Comparison of ENCODE assay signal across 24 mouse cellular contexts in genomic region chr10:53415252-53415651, GRCm38 (mm10). TPM values are rescaled to one million over a fixed set of nuclear protein-coding genes. Genes with fewer than 3 reads are reported as not detected.
A peak's percentile ranks its signal among the peaks of the same experiment; 100 is the strongest.
DNase-seq lines count a peak whose midpoint lies in the region; ATAC-seq and TF ChIP-seq lines count a peak whose summit lies in the region.
"Had no signal": no experiment of that assay in that cellular context is flagged by ENCODE, and none has a peak within 500 bp of the region (broad histone marks: within the 10 kb centered on the region; RNA-seq: fewer than 3 reads in every experiment).

No protein-coding gene starts in this region.

- no peaks in the 10 kb centered on the region for H3K36me3 ChIP-seq in heart, embryonic 13.5 days
- H3K36me3 ChIP-seq in heart, embryonic 11.5 days (ENCODE audit: control insufficient read depth, insufficient read depth, low read length) = no peaks in the 10 kb centered on the region
- H3K36me3 ChIP-seq in lung, embryonic 15.5 days = no peaks in the 10 kb centered on the region
- no peaks in the 10 kb centered on the region for H3K36me3 ChIP-seq in limb, embryonic 15.5 days
- H3K36me3 ChIP-seq: embryonic facial prominence, embryonic 13.5 days; hindbrain, embryonic 15.5 days; liver, embryonic 12.5 days; neural tube, embryonic 12.5 days had no signal

- no peak for DNase-seq in lung, adult 2 months
- DNase-seq in adrenal gland, adult 2 months = no peak
- DNase-seq: adrenal gland, adult 8-10 months; cerebellum, adult 2 months; cerebellum, postnatal 25 days; gastrocnemius, postnatal 14 days; heart, postnatal 4 days; kidney, adult 2 months; left cerebral cortex, postnatal 4 days; lung, postnatal 14 days; midbrain, embryonic 14.5 days; thymus, adult 2 months; thymus, postnatal 4 days had no signal

- no peaks in the 10 kb centered on the region for H3K27me3 ChIP-seq in heart, embryonic 13.5 days (replicated peaks)
- H3K27me3 ChIP-seq in heart, embryonic 11.5 days (ENCODE audit: control insufficient read depth, insufficient read depth, low read length) = no peaks in the 10 kb centered on the region
- no peaks in the 10 kb centered on the region for H3K27me3 ChIP-seq in lung, embryonic 15.5 days
- no peaks in the 10 kb centered on the region for H3K27me3 ChIP-seq in limb, embryonic 15.5 days
- H3K27me3 ChIP-seq: embryonic facial prominence, embryonic 13.5 days; forebrain, embryonic 13.5 days; hindbrain, embryonic 15.5 days; liver, embryonic 12.5 days; megakaryocyte, embryonic 14.5 days; neural tube, embryonic 12.5 days had no signal

- H3K4me1 ChIP-seq in heart, embryonic 13.5 days = peaks cover 33% of the 10 kb centered on the region
- H3K4me1 ChIP-seq in heart, embryonic 11.5 days (ENCODE audit: control insufficient read depth, insufficient read depth, low read length) = no peaks in the 10 kb centered on the region; the same call in 1 of the 2 replicates
- peaks cover 20% of the 10 kb centered on the region for H3K4me1 ChIP-seq in lung, embryonic 15.5 days
- peaks cover 13% of the 10 kb centered on the region for H3K4me1 ChIP-seq in lung, adult 2 months (ENCODE audit: control insufficient read depth, insufficient read depth, low read length)
- peaks cover 8% of the 10 kb centered on the region for H3K4me1 ChIP-seq in brown adipose tissue, adult 24 weeks (ENCODE audit: control insufficient read depth, insufficient read depth, insufficient read length, low read length)
- peaks cover 19% of the 10 kb centered on the region for H3K4me1 ChIP-seq in limb, embryonic 15.5 days

- no peak overlapping the region for H3K4me3 ChIP-seq in heart, embryonic 13.5 days
- H3K4me3 ChIP-seq in heart, embryonic 11.5 days (ENCODE audit: low read depth, low read length) = no peak overlapping the region
- H3K4me3 ChIP-seq in lung, embryonic 15.5 days = no peak overlapping the region
- no peak overlapping the region for H3K4me3 ChIP-seq in lung, adult 2 months (replicated peaks; ENCODE audit: extremely low read depth, low read depth, low read length)
- no peak overlapping the region for H3K4me3 ChIP-seq in brown adipose tissue, adult 24 weeks (ENCODE audit: insufficient read depth, low read depth, low read length)
- H3K4me3 ChIP-seq in limb, embryonic 15.5 days = no peak overlapping the region
- H3K4me3 ChIP-seq: embryonic facial prominence, embryonic 13.5 days; forebrain, embryonic 13.5 days; hindbrain, embryonic 15.5 days; liver, embryonic 12.5 days; megakaryocyte, embryonic 14.5 days; neural tube, embryonic 12.5 days had no signal

- 67% methylated on average over 9 of the region's 9 CpGs for WGBS in heart, embryonic 13.5 days
- WGBS in heart, embryonic 11.5 days (ENCODE audit: insufficient replicate concordance) = 79% methylated on average over 9 of the region's 9 CpGs
- WGBS in lung, embryonic 15.5 days = 63% methylated on average over 9 of the region's 9 CpGs
- 60% methylated on average over 9 of the region's 9 CpGs for WGBS in lung, adult 2 months
- 71% methylated on average over 9 of the region's 9 CpGs for WGBS in limb, embryonic 15.5 days

- no peaks in the 10 kb centered on the region for H3K9me3 ChIP-seq in heart, embryonic 13.5 days
- H3K9me3 ChIP-seq in heart, embryonic 11.5 days (replicated peaks; ENCODE audit: control insufficient read depth, low read length) = no peaks in the 10 kb centered on the region
- H3K9me3 ChIP-seq in lung, embryonic 15.5 days = no peaks in the 10 kb centered on the region
- H3K9me3 ChIP-seq in limb, embryonic 15.5 days = no peaks in the 10 kb centered on the region
- H3K9me3 ChIP-seq: embryonic facial prominence, embryonic 13.5 days; forebrain, embryonic 13.5 days; hindbrain, embryonic 15.5 days; neural tube, embryonic 12.5 days had no signal

- no peak for TF ChIP-seq POLR2A in lung, adult 2 months (IDR thresholded peaks at IDR 0.05; ENCODE audit: borderline replicate concordance, extremely low read depth, low read depth, low read length)

- TF ChIP-seq CTCF in lung, adult 2 months (IDR thresholded peaks at IDR 0.05; ENCODE audit: insufficient read depth, low read length) = no peak

- H3K27ac ChIP-seq in heart, embryonic 13.5 days (replicated peaks) = peak overlapping the region; percentile 67; the same call in 1 of the 2 replicates
- no peak overlapping the region for H3K27ac ChIP-seq in heart, embryonic 11.5 days (ENCODE audit: low read depth, low read length)
- H3K27ac ChIP-seq in lung, embryonic 15.5 days = 0 out of 2 replicates have a peak overlapping the region, but pooled peaks have one; percentile 55
- H3K27ac ChIP-seq in brown adipose tissue, adult 24 weeks (replicated peaks; ENCODE audit: low read depth, low read length) = peak overlapping the region; percentile 39; the same call in 1 of the 2 replicates
- H3K27ac ChIP-seq in limb, embryonic 15.5 days = peak overlapping the region; percentile 52; the same call in 1 of the 2 replicates
- H3K27ac ChIP-seq: liver, embryonic 12.5 days; neural tube, embryonic 12.5 days had no signal

- H3K4me2 ChIP-seq in heart, embryonic 13.5 days = no peak overlapping the region
- H3K4me2 ChIP-seq in heart, embryonic 11.5 days = no peak overlapping the region
- no peak overlapping the region for H3K4me2 ChIP-seq in lung, embryonic 15.5 days
- no peak overlapping the region for H3K4me2 ChIP-seq in limb, embryonic 15.5 days
- H3K4me2 ChIP-seq: forebrain, embryonic 13.5 days; hindbrain, embryonic 15.5 days; liver, embryonic 12.5 days; neural tube, embryonic 12.5 days had no signal

- no peak overlapping the region for H3K9ac ChIP-seq in heart, embryonic 13.5 days
- H3K9ac ChIP-seq in heart, embryonic 11.5 days (ENCODE audit: low read depth, low read length) = no peak overlapping the region
- no peak overlapping the region for H3K9ac ChIP-seq in lung, embryonic 15.5 days
- H3K9ac ChIP-seq in limb, embryonic 15.5 days = no peak overlapping the region
- H3K9ac ChIP-seq: embryonic facial prominence, embryonic 13.5 days; forebrain, embryonic 13.5 days; hindbrain, embryonic 15.5 days; liver, embryonic 12.5 days; neural tube, embryonic 12.5 days had no signal

- no peak for ATAC-seq in heart, embryonic 13.5 days (ENCODE audit: extremely low read depth, insufficient number of reproducible peaks, low FRiP score, low TSS enrichment)
- no peak for ATAC-seq in heart, embryonic 11.5 days (replicated peaks; ENCODE audit: insufficient number of reproducible peaks, low FRiP score, low TSS enrichment)
- ATAC-seq in lung, embryonic 15.5 days (ENCODE audit: borderline replicate concordance, extremely low read depth, low FRiP score, low TSS enrichment) = peak; percentile 58; the same call in 1 of the 2 replicates
- ATAC-seq in limb, embryonic 15.5 days (ENCODE audit: insufficient number of reproducible peaks, low FRiP score, low TSS enrichment, low read depth) = no peak
- ATAC-seq: liver, embryonic 12.5 days had no signal

RNA-seq across cellular contexts. Expression of gene Cep85l, which starts 35.5 kb away (rescaled TPM):
- 3.1 and 3.6 TPM in 2 replicates for polyA plus RNA-seq in heart, embryonic 13.5 days (2015; fragmentation: Nextera tagmentation; extraction: Ambion mirVana)
- polyA plus RNA-seq in heart, embryonic 11.5 days (2014; fragmentation: Nextera tagmentation; extraction: Ambion mirVana) = 3.5 and 5.8 TPM in 2 replicates
- 6.5 and 8.8 TPM in 2 replicates for polyA plus RNA-seq in lung, embryonic 15.5 days (2015; fragmentation: Nextera tagmentation; extraction: Ambion mirVana)
- 6.5 and 7.5 TPM in 2 replicates for polyA plus RNA-seq in lung, adult 2 months (2012; rRNA removed)
- 5.7 and 7.8 TPM in 2 replicates for polyA plus RNA-seq in brown adipose tissue, adult 24 weeks (2012; ENCODE audit: insufficient read depth, insufficient read length, missing spikeins)
- 5.9 and 6.8 TPM in 2 replicates for polyA plus RNA-seq in limb, embryonic 15.5 days (2015; fragmentation: Nextera tagmentation; extraction: Ambion mirVana)
- 10 to 100 TPM in 1 of 2 experiments, 1 to 10 TPM in 1; 9.5 to 10.6 TPM for total RNA-seq in adrenal gland, adult 2 months (2021)
- polyA plus RNA-seq in adrenal gland, adult 2 months (2012; rRNA removed) = 3.6 TPM in 2 replicates
